Mouse (Mus musculus): ENCODE data around the gene Foxred2. TPM values are rescaled to one million over a fixed set of nuclear protein-coding genes. Genes with fewer than 3 reads are reported as not detected.

Foxred2 gene
- polyA plus RNA-seq, 1 experiment from 2014 or later: 17.3 TPM

GRCm38 (mm10) chr15:77925195-77925594, 31.3 kb downstream of the Foxred2 start:
- H3K4me2 ChIP-seq (ENCODE audit: low read length): no peak overlapping the region
- peaks cover 10% of the 10 kb centered on the region; the same call in 1 of the 2 replicates for H3K36me3 ChIP-seq (ENCODE audit: control insufficient read depth, insufficient read depth)
- no peak for ATAC-seq
- 92% methylated on average over 2 of the region's 2 CpGs for WGBS
- H3K27me3 ChIP-seq (replicated peaks; ENCODE audit: control insufficient read depth, insufficient read depth, low read length): no peaks in the 10 kb centered on the region
- no peak overlapping the region for H3K9ac ChIP-seq (replicated peaks; ENCODE audit: low read depth, low read length)
- H3K4me1 ChIP-seq (replicated peaks; ENCODE audit: control insufficient read depth, insufficient read depth, low read length): peaks cover 21% of the 10 kb centered on the region
- H3K4me3 ChIP-seq (replicated peaks; ENCODE audit: low read length): no peak overlapping the region
- no peak overlapping the region for H3K27ac ChIP-seq (ENCODE audit: low read length)
- no peaks in the 10 kb centered on the region for H3K9me3 ChIP-seq (ENCODE audit: control insufficient read depth, low read length)

- Histone ChIP-seq H3K9me3 (ENCODE audit: control insufficient read depth, low read length) (no peaks in the 10 kb centered on the region), H3K4me2 (ENCODE audit: low read length) (no peak overlapping the region), H3K36me3 (ENCODE audit: control insufficient read depth, insufficient read depth) (peaks cover 13% of the 10 kb centered on the region; the same call in 1 of the 2 replicates), H3K4me1 (replicated peaks; ENCODE audit: control insufficient read depth, insufficient read depth, low read length) (peaks cover 12% of the 10 kb centered on the region), H3K27me3 (replicated peaks; ENCODE audit: control insufficient read depth, insufficient read depth, low read length) (no peaks in the 10 kb centered on the region), H3K27ac (ENCODE audit: low read length) (no peak overlapping the region), H3K4me3 (replicated peaks; ENCODE audit: low read length) (no peak overlapping the region), H3K9ac (replicated peaks; ENCODE audit: low read depth, low read length) (no peak overlapping the region)
- no peak for ATAC-seq
- WGBS: 66% methylated on average over 9 of the region's 9 CpGs
Observed at GRCm38 (mm10) chr15:77923267-77924035, 33.1 kb downstream of the Foxred2 start.

GRCm38 (mm10) chr15:77922710-77923109, 33.8 kb downstream of the Foxred2 start:
- 81% methylated on average over 9 of the region's 9 CpGs for WGBS
- Histone ChIP-seq H3K4me3 (replicated peaks; ENCODE audit: low read length) (no peak overlapping the region), H3K36me3 (ENCODE audit: control insufficient read depth, insufficient read depth) (peaks cover 13% of the 10 kb centered on the region; the same call in 1 of the 2 replicates), H3K4me1 (replicated peaks; ENCODE audit: control insufficient read depth, insufficient read depth, low read length) (peaks cover 7% of the 10 kb centered on the region), H3K9me3 (ENCODE audit: control insufficient read depth, low read length) (no peaks in the 10 kb centered on the region), H3K27ac (ENCODE audit: low read length) (no peak overlapping the region), H3K4me2 (ENCODE audit: low read length) (no peak overlapping the region), H3K27me3 (replicated peaks; ENCODE audit: control insufficient read depth, insufficient read depth, low read length) (no peaks in the 10 kb centered on the region), H3K9ac (replicated peaks; ENCODE audit: low read depth, low read length) (no peak overlapping the region)
- no peak for ATAC-seq

GRCm38 (mm10) chr15:77921636-77922035, 34.9 kb downstream of the Foxred2 start:
- H3K4me3 ChIP-seq (replicated peaks; ENCODE audit: low read length): no peak overlapping the region
- peaks cover 11% of the 10 kb centered on the region; the same call in 1 of the 2 replicates for H3K36me3 ChIP-seq (ENCODE audit: control insufficient read depth, insufficient read depth)
- H3K9me3 ChIP-seq (ENCODE audit: control insufficient read depth, low read length): no peaks in the 10 kb centered on the region
- no peak for ATAC-seq
- WGBS: 93% methylated on average over 6 of the region's 6 CpGs
- H3K27me3 ChIP-seq (replicated peaks; ENCODE audit: control insufficient read depth, insufficient read depth, low read length): no peaks in the 10 kb centered on the region
- no peak overlapping the region for H3K4me2 ChIP-seq (ENCODE audit: low read length)
- H3K4me1 ChIP-seq (replicated peaks; ENCODE audit: control insufficient read depth, insufficient read depth, low read length): peaks cover 1% of the 10 kb centered on the region; the same call in 1 of the 2 replicates
- no peak overlapping the region for H3K27ac ChIP-seq (ENCODE audit: low read length)
- H3K9ac ChIP-seq (replicated peaks; ENCODE audit: low read depth, low read length): no peak overlapping the region

- ATAC-seq: no peak
- Histone ChIP-seq H3K9ac (replicated peaks; ENCODE audit: low read depth, low read length) (no peak overlapping the region), H3K36me3 (ENCODE audit: control insufficient read depth, insufficient read depth) (peaks cover 9% of the 10 kb centered on the region; the same call in 1 of the 2 replicates), H3K27ac (ENCODE audit: low read length) (no peak overlapping the region), H3K4me3 (replicated peaks; ENCODE audit: low read length) (no peak overlapping the region), H3K4me1 (replicated peaks; ENCODE audit: control insufficient read depth, insufficient read depth, low read length) (no peaks in the 10 kb centered on the region), H3K9me3 (ENCODE audit: control insufficient read depth, low read length) (no peaks in the 10 kb centered on the region), H3K27me3 (replicated peaks; ENCODE audit: control insufficient read depth, insufficient read depth, low read length) (no peaks in the 10 kb centered on the region), H3K4me2 (ENCODE audit: low read length) (no peak overlapping the region)
- WGBS: 81% methylated on average over 10 of the region's 10 CpGs
Observed at GRCm38 (mm10) chr15:77920511-77921462, 35.7 kb downstream of the Foxred2 start.

- Histone ChIP-seq H3K4me1 (replicated peaks; ENCODE audit: control insufficient read depth, insufficient read depth, low read length) (no peaks in the 10 kb centered on the region), H3K27ac (ENCODE audit: low read length) (no peak overlapping the region), H3K4me3 (replicated peaks; ENCODE audit: low read length) (no peak overlapping the region), H3K9ac (replicated peaks; ENCODE audit: low read depth, low read length) (no peak overlapping the region), H3K4me2 (ENCODE audit: low read length) (no peak overlapping the region), H3K36me3 (ENCODE audit: control insufficient read depth, insufficient read depth) (peaks cover 17% of the 10 kb centered on the region), H3K27me3 (replicated peaks; ENCODE audit: control insufficient read depth, insufficient read depth, low read length) (no peaks in the 10 kb centered on the region), H3K9me3 (ENCODE audit: control insufficient read depth, low read length) (no peaks in the 10 kb centered on the region)
- 93% methylated on average over 12 of the region's 12 CpGs for WGBS
- ATAC-seq: no peak
Observed at GRCm38 (mm10) chr15:77919441-77919840, 37.1 kb downstream of the Foxred2 start.

- 36% methylated on average over 8 of the region's 8 CpGs for WGBS
- no peaks in the 10 kb centered on the region for H3K27me3 ChIP-seq (replicated peaks; ENCODE audit: control insufficient read depth, insufficient read depth, low read length)
- no peak overlapping the region for H3K27ac ChIP-seq (ENCODE audit: low read length)
- no peaks in the 10 kb centered on the region for H3K9me3 ChIP-seq (ENCODE audit: control insufficient read depth, low read length)
- H3K4me2 ChIP-seq (ENCODE audit: low read length): no peak overlapping the region
- H3K4me3 ChIP-seq (replicated peaks; ENCODE audit: low read length): no peak overlapping the region
- peak; percentile 64; the same call in 1 of the 2 replicates for ATAC-seq
- H3K9ac ChIP-seq (replicated peaks; ENCODE audit: low read depth, low read length): no peak overlapping the region
- no peaks in the 10 kb centered on the region for H3K4me1 ChIP-seq (replicated peaks; ENCODE audit: control insufficient read depth, insufficient read depth, low read length)
- peaks cover 15% of the 10 kb centered on the region for H3K36me3 ChIP-seq (ENCODE audit: control insufficient read depth, insufficient read depth)
Observed at GRCm38 (mm10) chr15:77916851-77917544, 39.5 kb downstream of the Foxred2 start.

GRCm38 (mm10) chr15:77915287-77915686, 41.2 kb downstream of the Foxred2 start:
- no peak overlapping the region for H3K27ac ChIP-seq (ENCODE audit: low read length)
- WGBS: 93% methylated on average over 4 of the region's 4 CpGs
- H3K36me3 ChIP-seq (ENCODE audit: control insufficient read depth, insufficient read depth): peaks cover 15% of the 10 kb centered on the region
- H3K9ac ChIP-seq (replicated peaks; ENCODE audit: low read depth, low read length): no peak overlapping the region
- no peaks in the 10 kb centered on the region for H3K4me1 ChIP-seq (replicated peaks; ENCODE audit: control insufficient read depth, insufficient read depth, low read length)
- H3K4me3 ChIP-seq (replicated peaks; ENCODE audit: low read length): no peak overlapping the region
- no peak overlapping the region for H3K4me2 ChIP-seq (ENCODE audit: low read length)
- no peak for ATAC-seq
- no peaks in the 10 kb centered on the region for H3K27me3 ChIP-seq (replicated peaks; ENCODE audit: control insufficient read depth, insufficient read depth, low read length)
- no peaks in the 10 kb centered on the region for H3K9me3 ChIP-seq (ENCODE audit: control insufficient read depth, low read length)

GRCm38 (mm10) chr15:77914507-77914906, 42.0 kb downstream of the Foxred2 start:
- Histone ChIP-seq H3K4me1 (replicated peaks; ENCODE audit: control insufficient read depth, insufficient read depth, low read length) (no peaks in the 10 kb centered on the region), H3K27ac (ENCODE audit: low read length) (no peak overlapping the region), H3K4me3 (replicated peaks; ENCODE audit: low read length) (no peak overlapping the region), H3K36me3 (ENCODE audit: control insufficient read depth, insufficient read depth) (peaks cover 14% of the 10 kb centered on the region), H3K9me3 (ENCODE audit: control insufficient read depth, low read length) (no peaks in the 10 kb centered on the region), H3K27me3 (replicated peaks; ENCODE audit: control insufficient read depth, insufficient read depth, low read length) (no peaks in the 10 kb centered on the region), H3K9ac (replicated peaks; ENCODE audit: low read depth, low read length) (no peak overlapping the region), H3K4me2 (ENCODE audit: low read length) (no peak overlapping the region)
- no peak for ATAC-seq
- 89% methylated on average over 3 of the region's 3 CpGs for WGBS

All from forebrain, embryonic 16.5 days (tissue).